Mouse (Mus musculus): Measurements from ENCODE around the gene Smco3. TPM values are rescaled to one million over a fixed set of nuclear protein-coding genes. Genes with fewer than 3 reads are reported as not detected.
"Not testable (repeated sequence)": the region's sequence is repeated elsewhere in the genome, so short reads cannot be mapped to it uniquely, and the experiment has no call there.

Smco3 gene
- 3.8 and 4.2 TPM in 2 replicates for polyA plus RNA-seq (2012; rRNA removed)

DNA sequence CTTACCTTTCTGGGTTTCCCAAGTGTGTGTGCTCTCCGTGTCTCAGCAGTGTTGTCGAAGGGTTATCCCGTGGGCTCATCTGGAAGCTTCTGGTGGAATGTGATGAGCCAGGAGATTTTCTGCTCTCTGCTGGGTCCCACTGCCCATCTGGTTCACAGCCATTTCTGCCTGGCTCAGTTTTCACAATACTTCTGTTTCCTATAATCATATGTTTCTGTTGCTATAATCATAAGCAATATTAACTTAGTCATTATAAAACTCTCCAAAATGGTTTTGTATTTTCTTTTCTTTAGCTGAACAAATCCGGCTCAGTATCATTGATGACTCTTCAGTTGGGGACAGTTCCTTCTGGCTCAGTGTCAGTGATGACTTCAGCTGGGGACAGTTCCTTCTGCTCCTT, at the start of gene Smco3:
TSS of gene Smco3 (minus strand) at position 101 of the 400 bp plus-strand sequence.
- DNase-seq (ENCODE audit: extremely low spot score in 1 of 2, low spot score in 1 of 2): no peak

DNA sequence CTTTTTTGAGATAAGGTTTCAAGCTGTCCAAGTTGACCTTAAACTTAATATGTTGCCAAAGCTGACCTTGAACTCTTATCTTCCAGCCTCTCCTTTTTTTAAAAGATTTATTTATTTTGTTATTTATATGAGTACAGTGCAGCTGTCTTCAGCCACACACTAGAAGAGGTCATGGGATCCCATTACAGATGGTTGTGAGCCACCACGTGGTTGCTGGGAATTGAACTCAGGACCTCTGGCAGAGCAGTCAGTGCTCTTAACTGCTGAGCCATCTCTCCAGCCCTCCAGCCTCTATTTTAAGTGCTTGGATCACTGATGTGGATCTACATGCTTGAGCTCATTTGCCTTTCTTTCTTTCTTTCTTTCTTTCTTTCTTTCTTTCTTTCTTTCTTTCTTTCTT, 49.5 kb upstream of the Smco3 start:
- not testable (repeated sequence) for DNase-seq (ENCODE audit: extremely low spot score in 1 of 2, low spot score in 1 of 2)

DNA sequence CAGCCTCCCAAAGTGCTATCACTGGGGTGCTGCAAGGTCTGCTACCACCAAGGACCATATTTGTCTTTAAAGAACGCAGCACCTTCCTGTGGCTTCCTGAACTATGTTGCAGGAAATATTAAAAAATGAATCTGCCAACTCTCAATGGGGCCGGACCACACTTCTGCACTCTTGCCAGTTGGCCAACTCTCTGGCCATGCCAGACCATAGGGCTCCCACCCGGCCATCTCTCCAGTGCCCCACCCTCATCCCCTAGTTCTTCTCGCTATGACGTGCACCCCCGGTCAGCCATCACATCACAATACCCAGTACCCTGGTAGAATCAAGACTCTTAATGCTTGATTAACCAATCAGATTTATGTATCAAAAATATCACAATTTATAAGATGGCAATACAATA, 48.7 kb upstream of the Smco3 start:
- no peak for DNase-seq (ENCODE audit: extremely low spot score in 1 of 2, low spot score in 1 of 2)

DNA sequence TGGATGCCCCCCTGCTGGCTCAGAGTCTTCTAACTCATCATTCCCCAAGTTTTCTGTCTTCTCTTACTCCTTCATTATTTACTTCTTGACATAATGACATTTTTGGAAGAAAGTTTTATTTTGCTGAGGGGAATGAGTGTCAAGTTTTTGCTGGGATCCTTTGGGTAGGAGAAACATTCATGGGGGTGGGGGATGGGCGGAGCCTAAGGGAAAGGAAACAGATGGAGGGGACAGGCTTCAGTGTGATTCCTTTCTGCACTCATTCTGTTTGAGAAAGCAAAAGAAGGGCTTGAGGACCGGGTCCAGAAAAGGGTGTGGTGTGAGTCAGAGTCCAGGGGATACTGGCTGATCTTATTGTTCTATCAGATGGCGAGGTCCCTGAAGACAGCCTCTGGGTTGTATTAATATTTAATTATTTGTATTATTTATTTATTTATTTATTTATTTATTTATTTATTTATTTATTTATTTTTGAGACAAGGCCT, 48.2 kb upstream of the Smco3 start:
- no peak for DNase-seq (ENCODE audit: extremely low spot score in 1 of 2, low spot score in 1 of 2)

DNA sequence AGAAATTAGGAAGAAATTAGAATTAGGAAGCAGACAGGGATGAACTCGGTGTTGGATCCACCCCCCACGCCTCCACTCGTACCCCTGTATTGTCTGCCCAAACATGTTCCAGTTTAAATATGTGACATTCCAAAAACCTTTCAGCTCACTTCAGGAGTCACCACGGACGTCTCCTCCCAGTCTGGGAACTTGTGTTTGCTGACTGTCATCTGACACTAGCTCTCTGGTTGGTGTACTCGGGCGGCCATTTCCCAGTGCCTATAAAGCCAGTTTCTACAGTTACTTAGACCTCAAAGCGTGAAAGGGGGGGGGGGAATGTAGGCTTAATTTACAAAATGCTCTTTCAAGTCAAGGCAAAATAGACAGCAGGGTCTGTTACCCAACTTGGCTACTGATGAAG, 46.4 kb upstream of the Smco3 start:
- no peak for DNase-seq (ENCODE audit: extremely low spot score in 1 of 2, low spot score in 1 of 2)

DNA sequence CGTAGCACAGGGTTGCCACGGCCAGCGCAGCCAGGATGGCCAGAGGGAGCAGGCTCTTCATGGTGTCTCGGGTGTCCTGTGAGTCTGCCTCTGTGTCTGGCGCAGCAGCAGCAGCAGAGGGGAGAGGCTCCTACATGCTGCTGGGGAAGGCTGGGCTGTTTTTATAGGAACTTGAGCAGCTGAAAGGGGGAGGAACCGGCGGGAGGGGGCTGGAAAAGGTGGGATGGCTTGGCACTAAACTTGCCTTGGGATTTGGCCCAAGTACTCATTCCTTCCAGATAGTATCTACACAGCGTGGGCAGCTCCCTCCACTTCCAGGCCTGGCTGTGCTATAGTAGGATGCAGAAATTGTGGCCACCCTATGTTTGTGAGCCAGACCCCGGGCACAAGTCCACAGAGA, 40.4 kb upstream of the Smco3 start, which contains the start of gene Mgp:
TSS of gene Mgp (minus strand) at position 154 of the 400 bp plus-strand sequence.
- peak; percentile 36 to 78 for DNase-seq (ENCODE audit: extremely low spot score in 1 of 2, low spot score in 1 of 2)

DNA sequence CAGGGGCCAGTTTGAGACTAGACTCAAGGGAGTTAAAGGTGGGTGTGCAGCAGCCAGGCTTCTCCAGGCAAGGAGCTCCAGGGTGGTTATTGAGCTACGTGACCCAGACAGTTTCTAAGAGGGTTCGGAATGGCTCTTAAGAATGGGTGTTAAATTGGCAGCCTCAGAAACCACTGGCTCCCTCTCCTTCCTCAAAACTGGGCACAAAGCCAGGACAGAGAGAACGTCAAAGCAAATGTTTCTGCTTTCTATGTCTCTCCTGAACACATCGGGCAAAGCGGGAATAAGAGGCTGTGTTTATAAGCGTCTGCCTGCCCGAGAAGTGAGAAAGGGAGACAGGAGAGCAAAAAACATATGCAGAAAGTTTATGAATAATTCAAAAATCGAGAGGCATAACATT, 39.3 kb upstream of the Smco3 start:
- peak in 1 of 2 experiments; percentile 54 for DNase-seq (ENCODE audit: extremely low spot score in 1 of 2, low spot score in 1 of 2)

DNA sequence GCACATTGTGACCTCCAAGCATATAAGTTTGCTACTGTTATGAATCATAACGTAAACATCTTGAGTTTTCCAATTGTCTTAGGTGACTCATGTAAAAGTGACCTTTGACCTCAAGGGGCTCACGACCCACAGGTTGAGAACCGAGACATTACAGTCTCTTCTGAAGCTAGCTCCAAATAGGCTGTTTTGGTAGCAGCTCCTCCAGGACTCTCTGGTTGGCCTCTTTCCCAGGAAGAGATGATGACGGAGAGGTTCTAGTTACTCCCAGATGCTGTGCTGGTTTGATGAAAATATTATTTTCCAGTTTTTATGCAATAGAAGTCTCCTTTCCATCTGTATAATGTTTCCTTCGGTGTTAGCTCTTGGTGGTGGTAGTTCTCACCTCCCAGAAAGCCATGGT, 33.7 kb upstream of the Smco3 start:
- DNase-seq (ENCODE audit: extremely low spot score in 1 of 2, low spot score in 1 of 2): no peak

DNA sequence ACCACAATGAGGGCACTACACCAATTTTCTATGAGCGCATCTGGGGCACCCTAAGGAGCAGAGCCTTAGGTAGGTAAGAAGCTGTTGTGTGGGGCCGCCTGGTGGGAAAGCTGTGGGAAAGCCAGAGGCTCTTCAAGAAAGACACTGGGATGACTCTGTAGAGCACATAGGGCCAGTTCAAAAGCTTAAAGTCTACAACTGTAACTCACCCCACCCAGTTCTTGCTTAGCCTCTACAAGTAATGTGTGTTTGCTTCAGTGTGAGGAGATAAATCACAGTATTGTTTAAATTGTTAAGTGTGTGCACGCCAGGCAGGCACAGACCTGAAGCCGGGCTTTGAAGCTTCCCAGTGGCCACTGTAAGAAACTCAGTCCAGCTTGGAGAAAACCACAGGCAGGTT, 30.9 kb upstream of the Smco3 start:
- no peak for DNase-seq (ENCODE audit: extremely low spot score in 1 of 2, low spot score in 1 of 2)

DNA sequence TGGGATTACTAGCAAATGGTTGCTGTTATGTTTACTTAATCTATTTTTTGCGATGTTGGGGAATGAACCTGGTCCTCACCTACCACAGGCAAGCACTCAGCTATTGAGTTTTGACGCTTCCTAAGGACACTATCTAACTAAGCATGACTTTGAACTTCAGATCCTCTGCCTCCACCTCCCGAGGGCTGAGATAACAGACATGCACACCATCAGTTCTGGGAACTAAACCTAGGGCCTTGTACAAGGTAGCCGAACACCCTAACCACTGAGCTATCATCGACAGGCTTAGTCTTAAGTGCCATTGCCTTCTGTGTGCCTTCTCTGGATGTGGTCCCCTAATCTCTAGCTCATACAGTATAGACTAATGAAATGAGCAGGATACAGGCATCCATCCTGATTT, 30.1 kb upstream of the Smco3 start:
- DNase-seq (ENCODE audit: extremely low spot score in 1 of 2, low spot score in 1 of 2): no peak

DNA sequence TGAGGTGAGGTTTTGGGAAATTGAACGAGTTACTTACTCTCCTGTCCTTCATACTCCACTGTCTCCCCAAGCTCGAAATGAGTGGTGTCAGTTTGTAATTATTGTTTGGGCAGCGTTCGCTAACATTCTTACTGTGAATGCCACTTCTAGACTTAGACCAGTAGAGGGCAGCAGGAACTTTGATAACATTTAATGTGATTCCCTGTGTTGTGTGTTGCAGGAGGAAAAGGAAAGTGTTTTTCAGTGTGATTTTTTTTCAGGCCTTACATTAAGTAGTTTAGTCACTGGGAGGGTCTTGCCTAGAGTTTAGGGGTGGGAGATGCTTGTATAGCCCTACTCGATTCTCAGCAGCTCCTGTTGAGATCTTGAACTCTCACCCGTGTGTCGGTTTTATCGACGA, 25.8 kb upstream of the Smco3 start:
- peak in 1 of 2 experiments; percentile 79 for DNase-seq (ENCODE audit: extremely low spot score in 1 of 2, low spot score in 1 of 2)

DNA sequence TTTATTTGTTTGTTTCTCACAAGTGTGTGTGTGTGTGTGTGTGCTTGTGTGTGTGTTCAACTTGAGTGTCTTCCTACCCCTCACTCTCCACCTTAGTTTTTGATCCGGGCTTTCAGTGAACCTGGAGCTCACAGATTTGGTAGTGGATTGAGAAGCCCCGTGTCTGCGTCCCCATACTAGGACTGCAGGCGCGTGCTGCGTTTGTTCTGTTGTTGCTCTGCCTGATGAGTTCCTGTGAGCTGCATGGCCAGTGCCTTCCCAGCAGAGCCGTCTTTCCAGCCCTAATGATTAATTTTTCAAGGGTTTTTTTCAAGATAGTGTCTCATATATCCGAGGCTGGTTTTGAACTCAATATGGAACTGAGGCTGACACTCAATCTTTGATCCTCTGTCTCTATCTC, 23.2 kb upstream of the Smco3 start:
- DNase-seq (ENCODE audit: extremely low spot score in 1 of 2, low spot score in 1 of 2): no peak

DNA sequence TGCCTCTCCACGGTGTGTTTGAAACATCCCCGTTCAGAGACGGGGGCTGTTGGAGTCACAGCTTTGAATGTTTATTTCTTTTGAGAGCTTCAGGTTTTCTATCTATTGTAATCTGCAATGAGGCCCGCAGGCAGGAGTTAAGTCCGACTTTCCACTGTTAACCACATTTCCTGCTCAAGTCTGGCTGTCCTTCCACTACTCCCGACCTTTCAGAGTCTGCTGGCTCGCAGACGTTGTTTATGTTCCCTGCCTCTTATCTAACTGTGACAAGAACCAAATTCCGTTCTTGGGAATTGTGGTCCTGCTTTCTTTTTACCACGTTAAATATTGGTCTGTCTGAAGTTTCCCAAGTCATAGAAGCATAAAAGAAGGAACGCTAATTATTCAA, 22.6 kb upstream of the Smco3 start:
- DNase-seq (ENCODE audit: extremely low spot score in 1 of 2, low spot score in 1 of 2): no peak

DNA sequence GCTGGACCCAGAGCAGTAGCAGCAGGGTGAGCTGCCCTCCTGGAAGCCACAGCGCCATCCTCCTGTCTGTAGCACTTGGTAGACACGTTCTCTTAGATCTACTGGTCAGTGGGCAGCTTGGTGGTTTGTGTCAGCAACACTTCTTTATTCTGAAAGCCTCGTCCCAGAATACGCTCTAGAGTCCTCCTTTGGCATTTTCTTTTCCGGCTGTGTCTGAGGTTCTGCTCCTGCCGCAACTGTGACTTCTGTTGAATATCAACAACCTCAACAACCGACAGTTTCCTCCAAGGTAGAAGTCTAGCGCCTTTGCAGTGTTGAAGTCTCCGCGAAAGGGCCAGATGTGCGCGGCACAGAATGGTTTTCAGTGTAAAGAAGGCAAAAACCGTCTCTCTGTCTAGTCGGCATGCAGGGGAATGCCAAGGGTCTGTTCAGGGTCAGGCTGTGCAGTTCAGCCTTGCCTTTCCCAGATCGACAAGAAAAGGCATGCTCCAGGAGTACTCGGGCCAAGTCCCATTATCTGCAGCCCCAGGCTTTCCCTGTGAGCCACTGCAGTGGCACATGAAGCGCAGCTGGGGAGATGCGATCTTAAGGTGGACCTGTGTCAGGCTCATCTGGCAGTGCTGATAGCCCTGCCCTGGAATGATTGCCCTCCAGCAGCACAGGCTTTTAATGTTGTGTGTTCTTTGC, 22.1 kb upstream of the Smco3 start, which contains the start of gene Art4:
TSS of gene Art4 (minus strand) at position 548 of the 687 bp plus-strand sequence.
- no peak for DNase-seq (ENCODE audit: extremely low spot score in 1 of 2, low spot score in 1 of 2)

DNA sequence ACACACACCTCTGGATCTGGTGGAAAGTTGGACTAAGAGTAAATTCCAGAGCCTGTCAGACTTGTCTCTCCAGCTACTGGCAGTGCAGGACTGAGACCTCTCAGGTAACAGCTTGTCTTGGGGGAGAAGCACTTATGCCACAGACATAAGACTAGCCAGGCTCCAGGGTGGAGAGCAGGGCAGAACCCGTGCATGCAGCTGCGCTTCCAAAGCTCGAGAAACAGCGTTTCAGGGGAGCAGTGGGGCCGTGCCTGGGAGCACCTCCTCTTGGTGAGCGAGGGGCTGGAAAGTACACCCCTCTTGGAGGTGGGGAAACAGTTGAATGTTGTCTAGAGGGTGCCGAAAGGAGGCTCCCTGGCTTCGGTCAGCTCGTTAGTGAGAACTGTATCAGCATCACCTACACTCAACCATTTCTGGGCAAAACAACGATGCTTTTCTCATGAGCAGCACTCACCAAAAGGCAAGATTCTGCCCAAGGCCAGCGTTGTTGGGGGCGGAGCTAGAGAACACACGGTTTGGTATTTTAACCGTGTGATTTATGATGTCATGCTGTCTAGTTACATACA, 20.9 kb upstream of the Smco3 start:
- DNase-seq (ENCODE audit: extremely low spot score in 1 of 2, low spot score in 1 of 2): no peak

DNA sequence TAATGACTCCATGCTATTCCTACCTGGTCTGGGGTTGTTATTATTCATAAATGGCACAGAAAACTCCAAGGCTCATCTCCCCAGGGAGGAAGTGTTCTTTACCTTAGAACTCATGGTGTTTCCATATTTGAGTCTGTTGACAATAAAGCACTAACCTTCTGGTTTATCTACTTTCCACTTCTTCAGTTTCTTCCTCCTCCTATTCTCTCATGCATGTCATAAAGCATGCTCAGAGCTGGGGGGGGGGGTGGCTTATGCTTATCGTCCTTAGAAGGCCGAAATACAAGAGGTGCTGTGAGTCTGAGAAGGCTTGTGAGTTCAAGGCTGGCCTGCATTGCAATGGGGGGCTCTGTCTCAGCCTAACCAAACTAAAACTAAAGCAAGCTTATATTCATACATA, 19.9 kb upstream of the Smco3 start:
- DNase-seq (ENCODE audit: extremely low spot score in 1 of 2, low spot score in 1 of 2): no peak

DNA sequence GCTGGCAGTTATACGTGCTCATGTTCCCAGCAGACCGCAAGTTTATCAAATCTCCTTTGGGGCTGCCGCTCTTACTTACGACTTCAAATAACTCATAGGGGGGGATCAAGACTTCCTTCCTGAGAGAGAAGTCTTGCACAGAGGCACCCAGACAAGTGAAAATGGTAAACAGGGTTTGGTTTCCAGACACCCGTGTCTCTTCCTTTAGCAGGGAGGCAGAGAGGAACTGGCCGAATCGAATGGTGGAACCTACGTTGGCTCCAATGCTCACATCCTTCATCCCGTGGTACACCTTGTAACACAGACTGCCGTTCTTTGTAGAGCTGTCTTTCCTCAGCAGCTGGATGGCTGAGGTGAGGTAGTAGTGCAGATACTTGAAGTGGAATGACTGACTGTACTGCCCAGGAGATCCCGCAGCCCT, 19.1 kb upstream of the Smco3 start:
- DNase-seq (ENCODE audit: extremely low spot score in 1 of 2, low spot score in 1 of 2): no peak

DNA sequence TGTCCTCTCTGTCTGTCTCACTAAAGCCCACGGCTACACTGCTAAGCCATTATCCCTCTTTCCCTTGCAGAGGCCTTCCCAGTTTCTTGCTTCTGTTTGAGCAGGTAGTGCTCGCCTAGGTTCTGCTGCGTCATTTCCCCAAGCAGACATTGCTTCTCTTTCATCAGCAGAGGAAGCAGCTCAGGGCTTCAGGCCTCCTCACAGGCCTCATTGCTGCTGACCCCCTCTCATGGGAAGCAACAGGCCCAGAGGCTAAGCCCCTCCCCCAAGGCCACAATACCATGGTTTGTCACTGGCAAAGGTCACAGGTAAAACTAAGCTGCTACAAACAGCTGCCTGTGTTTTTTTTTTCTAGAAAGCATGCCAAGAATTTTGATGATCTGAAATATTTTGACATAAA, 17.5 kb upstream of the Smco3 start:
- no peak for DNase-seq (ENCODE audit: extremely low spot score in 1 of 2, low spot score in 1 of 2)

DNA sequence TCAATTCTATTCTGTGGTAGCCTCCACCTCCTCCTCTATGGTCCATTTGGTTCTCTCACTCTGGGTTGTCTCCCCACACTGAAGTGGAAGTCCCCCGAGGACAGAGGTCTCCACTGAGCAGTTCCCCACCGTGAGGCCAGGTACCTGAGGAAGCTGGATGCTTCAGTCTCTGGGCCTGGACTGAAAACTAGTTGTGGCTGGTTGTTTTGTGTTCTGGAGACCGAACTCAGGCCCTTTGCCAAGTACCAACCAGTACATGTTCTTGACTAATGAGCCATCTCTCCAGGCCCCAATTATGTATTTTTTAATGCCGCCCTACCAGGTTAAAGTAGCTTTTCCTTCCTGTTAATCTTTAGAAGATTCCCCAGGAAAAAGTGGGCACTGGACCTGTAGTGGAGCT, 17.1 kb upstream of the Smco3 start:
- no peak for DNase-seq (ENCODE audit: extremely low spot score in 1 of 2, low spot score in 1 of 2)

DNA sequence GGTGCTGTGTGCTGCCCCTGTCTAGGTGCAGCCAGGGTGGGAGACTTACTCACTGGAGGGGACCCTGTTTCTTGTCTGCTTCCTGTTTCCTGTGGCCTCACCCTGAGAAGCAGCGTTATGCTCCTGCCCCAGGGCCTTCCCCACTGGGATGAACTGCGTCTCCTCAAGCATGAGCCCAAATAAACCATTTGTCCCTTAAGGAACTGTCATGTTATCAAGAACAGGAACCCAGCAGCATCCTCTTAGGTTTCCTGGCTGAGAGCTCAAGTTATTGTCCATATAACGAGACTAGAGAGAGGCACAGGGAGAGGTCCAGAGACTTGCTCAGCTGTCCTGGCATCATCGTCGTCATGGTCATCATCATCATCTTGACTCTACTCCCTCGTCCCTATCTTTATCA, 15.0 kb upstream of the Smco3 start:
- no peak for DNase-seq (ENCODE audit: extremely low spot score in 1 of 2, low spot score in 1 of 2)

DNA sequence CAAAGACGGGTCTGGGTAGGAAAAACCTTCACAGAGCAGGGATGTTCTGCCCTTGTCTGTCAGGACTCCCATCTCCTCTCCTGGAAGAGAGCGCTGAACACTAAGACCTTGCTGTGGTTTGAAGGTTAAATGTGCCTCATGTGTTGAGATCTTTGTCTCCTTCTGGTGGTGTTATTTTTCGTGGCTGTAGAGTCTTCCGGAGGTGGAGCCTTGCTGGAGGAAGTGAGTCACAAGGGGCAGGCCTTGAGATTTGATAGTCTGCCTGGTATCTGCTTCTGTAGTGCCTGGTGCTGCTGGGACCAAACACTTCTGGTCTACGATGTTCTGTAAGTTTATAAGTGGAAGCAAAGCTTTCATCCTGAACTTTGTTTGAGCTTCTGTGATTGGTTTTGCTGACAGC, 13.7 kb upstream of the Smco3 start:
- no peak for DNase-seq (ENCODE audit: extremely low spot score in 1 of 2, low spot score in 1 of 2)

DNA sequence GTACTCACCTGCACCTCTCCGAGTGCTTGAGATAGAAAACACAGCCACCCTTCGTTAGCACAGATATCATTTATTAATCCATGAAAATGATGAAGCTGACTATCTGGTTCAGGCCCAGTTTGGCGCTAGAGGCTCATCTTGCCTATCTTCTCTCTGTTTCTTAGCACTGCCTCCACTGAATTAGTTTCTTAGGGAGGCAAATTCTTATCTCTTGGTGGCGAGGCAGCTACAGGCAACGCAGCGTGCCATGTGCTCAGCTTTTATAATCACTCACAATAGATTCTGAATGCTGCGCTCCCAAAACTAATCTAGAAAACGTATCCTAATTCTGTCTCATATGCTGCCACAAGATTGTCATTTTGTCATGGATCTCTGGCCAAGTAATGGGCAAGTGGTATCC, 13.1 kb upstream of the Smco3 start:
- DNase-seq (ENCODE audit: extremely low spot score in 1 of 2, low spot score in 1 of 2): no peak

Measured in frontal cortex, adult 2 months (tissue).